Mouse (Mus musculus) frontal cortex, postnatal 10 days (tissue): ENCODE results near the gene Slc13a3.

Experiments used
- DNase-seq, 2 experiments: peaks; one replicate each; pipeline ENCODE4 v3.0.0; 2022; ENCODE audit warnings: low spot score in 2 of 2, mixed read lengths in 1 of 2

Slc13a3 gene

GRCm38 (mm10) chr2:165413884-165414283 lies 59.1 kb downstream of the Slc13a3 start:
- DNase-seq: no peak

DNA sequence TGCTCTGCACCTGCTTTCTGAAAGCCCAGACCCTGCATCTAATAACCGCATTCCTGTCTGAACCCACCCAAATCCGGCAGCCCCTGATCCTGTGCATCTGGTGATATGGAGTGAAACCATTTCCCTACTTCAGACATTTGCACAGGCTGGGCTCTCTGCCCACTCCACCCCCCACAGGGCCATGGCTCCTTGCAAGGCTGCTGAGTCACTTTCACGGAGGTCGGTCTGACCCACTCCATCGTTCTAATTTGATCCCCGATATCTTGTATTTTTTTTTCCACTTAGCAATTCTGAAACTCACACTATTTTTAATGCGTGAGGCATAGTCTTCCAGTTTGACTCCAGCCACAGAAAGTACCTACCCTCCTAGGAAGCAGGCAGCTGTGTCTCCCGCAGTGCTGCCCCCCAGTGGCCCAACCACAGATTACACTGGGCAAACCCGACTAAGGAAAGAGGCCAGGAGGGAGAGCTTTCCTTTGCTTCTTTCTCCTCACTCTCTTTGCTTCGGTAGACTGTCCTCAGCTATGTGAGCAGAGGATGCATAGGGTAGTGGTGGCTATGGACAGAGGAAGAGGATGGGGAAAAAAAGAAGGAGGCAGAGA lies 65.2 kb downstream of the Slc13a3 start:
- no peak for DNase-seq

DNA sequence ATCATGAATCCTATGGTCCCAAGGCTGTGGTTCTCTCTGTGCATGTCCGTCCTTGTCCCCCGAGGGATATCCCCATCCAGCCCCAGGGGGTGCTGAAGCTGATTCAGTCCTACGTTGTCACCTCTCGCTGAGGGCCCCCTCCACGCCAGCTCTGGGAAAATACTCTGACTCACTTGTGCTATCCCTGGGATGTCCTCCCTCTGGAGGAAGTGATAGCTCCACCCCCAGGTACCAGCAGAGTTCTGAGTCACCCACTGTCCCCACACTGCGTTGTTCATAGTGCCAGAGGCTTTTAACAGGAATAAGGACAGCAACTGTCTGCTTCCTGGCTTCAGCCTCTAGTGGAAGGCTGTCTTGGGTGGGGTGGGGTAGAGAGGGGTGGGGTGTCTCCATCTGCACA lies 67.7 kb downstream of the Slc13a3 start:
- DNase-seq: no peak

- no peak for DNase-seq
Measured at GRCm38 (mm10) chr2:165404951-165405350, 68.1 kb downstream of the Slc13a3 start.

GRCm38 (mm10) chr2:165398164-165398785 lies 74.8 kb downstream of the Slc13a3 start:
- DNase-seq: no peak

DNA sequence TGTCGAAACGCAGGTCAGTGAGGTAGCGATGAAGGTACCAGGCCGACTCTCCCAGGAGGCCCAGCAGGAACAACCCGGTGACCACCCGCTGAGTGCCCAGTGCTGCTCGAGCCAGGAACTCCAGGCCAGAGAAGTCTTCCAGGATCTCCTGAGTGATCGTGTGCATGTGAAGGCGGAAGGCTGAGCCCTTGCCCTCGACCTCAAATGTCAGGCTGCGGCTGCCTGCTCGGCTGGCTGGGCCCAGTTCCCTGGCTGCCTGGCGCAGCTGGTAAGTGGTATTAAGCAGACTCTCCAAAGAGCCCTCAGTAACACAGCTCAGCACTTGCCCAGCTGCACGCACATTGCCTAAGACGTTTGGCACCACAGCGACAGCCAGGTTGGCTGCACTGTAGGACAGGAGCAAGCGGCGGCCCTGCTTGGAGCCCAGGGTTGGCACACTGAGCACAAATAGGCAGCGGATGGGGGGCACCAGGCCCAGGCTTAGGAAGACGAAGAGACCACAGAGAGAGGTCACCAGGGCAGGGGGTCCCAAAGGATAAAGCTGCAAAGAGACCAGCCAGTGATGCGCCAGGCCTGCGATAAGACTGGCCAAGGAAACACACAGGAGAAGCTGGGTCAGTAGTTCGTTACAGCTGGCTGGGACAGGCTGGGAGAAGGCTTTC lies 75.4 kb downstream of the Slc13a3 start:
- no peak for DNase-seq

- no peak for DNase-seq
Measured at GRCm38 (mm10) chr2:165396831-165397501, 76.1 kb downstream of the Slc13a3 start.

DNA sequence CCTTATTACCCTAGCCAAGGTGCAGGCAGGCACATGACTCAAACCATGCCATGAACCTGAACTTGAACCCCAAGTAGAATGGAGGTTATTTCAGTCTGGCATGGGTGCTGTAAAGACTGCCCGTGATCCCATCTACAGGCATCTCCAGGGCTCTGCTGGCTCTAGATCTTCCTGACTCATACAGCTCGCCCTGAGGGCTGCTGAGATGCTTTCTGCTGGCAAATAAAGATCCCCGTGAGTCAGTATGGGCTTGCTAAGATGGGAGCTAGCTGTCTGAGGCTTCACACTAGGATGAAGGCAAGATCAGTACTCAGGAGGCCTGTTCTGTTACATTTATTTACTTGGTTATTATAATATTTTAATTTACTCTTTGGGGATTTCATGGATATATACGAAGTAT lies 80.9 kb downstream of the Slc13a3 start:
- DNase-seq: no peak

- DNase-seq: no peak
Measured at GRCm38 (mm10) chr2:165391561-165391960, 81.5 kb downstream of the Slc13a3 start.

DNA sequence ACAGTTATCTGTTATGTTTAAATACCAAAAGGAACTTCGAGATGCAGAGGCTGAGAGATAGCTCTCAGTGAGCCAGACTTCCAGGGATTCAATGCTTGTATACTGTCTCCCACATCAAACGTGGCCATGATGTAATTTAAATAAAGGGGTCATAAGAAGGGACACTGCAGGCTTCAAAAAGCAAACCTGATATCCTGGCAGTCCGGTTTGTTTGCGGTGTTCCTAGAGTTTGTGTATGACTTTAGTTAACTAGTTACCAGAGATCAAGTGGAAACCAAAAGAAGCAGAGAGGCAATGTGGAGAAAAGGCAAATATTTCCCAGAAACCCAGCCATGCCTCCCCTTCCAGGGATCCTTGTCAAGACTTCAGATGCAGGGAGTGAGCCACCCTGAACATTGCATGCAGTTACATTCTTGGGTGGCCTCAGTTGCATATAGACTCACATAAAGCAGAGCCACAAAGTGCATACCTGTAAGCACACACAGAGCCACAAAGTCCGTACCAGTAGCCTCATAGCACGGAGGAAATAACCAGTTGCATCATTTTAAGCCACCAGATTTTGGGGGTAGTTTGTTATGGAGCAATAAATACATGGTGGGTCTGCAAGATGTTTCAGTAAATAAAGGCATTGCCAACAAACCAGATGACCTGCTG lies 83.6 kb downstream of the Slc13a3 start:
- DNase-seq: no peak

GRCm38 (mm10) chr2:165387844-165388495 lies 85.1 kb downstream of the Slc13a3 start, which contains the start of gene Zfp334:
Gene Zfp334 (minus strand): TSS chr2:165388259.
- DNase-seq: peak; percentile 89 to 95

GRCm38 (mm10) chr2:165387370-165387769 lies 85.7 kb downstream of the Slc13a3 start:
- no peak for DNase-seq

DNA sequence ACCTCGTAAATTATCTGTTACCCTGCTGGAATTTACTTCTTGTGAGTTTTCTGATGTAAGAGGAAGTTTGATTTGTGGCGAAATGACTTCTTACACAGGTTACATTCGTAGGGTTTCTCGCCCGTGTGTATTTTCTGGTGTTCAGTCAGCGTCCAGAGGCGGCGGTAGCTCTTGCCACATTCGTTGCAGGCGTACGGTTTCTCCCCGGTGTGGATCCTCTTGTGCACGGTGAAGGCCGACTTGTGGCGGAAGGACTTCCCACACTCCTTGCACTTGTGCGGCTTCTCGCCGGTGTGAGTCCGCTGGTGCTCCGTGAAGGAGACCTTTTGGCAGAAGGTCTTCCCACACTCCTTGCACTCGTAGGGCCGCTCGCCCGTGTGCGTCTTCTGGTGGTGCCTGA lies 93.0 kb downstream of the Slc13a3 start:
- DNase-seq: no peak

- no peak for DNase-seq
Measured at GRCm38 (mm10) chr2:165376001-165376400, 97.0 kb downstream of the Slc13a3 start.

DNA sequence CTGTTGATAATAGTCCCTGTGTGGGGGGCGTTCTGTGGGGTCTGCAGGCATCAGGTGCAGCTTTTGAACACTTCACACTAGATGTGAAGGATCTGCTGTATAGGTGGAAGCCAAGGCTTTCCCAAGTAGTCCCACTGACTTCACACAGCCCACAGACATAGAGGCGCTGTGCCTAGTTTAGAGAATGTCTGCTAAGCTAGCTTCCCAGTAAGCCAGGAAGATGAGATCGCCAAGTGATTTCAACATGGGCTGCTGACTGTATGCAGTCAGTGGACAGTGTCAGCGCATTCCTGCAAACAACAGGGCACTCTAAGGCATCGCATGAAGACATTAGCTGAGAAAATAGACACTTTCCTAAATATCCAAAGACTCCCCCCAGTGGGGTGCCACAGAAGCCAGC lies 97.6 kb downstream of the Slc13a3 start:
- DNase-seq: no peak

- DNase-seq: peak in 1 of 2 experiments; percentile 38
Measured at GRCm38 (mm10) chr2:165371066-165371465, 102.0 kb downstream of the Slc13a3 start.

DNA sequence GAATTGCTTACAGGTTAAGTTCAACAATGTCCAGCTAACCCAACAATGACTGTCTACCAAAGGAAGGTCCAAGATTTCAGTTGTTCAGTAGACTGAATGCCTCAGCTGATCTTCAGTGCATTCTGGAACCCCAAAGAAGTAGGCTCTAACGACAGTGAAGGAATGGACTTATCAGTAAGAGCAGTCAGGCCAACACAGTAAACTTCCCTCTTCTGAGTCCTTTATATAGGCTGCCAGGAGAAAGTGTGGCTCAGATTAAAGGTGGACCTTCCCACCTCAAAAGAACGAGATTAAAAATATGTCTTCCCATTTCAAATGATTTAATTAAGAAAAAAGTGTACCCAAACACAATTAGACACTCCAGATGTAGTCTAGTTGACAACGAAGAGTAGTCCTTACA lies 102.7 kb downstream of the Slc13a3 start:
- DNase-seq: no peak

DNA sequence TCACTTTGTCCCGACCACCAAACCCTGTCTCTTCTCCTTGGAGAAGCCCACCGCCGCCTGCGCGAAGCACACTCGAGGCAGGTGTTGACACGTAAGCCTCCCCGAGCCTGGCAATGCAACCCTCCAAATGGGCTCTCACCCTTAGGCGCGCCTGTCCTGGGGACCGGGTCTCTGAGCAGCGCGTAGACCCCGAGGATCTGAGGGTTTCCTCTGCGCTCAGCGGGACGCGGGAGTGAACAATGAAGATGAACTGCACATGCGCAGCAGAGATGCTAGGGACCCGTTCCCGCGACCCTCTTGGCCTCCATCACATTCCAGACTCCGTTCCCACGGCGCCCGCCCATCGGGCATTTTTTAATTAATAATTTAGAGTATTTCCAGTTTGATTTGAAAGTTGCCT lies 104.5 kb downstream of the Slc13a3 start, which contains the start of gene Zfp663:
Gene Zfp663, minus strand, starts transcription at position 234 of the 400 bp plus-strand sequence.
- DNase-seq: no peak

DNA sequence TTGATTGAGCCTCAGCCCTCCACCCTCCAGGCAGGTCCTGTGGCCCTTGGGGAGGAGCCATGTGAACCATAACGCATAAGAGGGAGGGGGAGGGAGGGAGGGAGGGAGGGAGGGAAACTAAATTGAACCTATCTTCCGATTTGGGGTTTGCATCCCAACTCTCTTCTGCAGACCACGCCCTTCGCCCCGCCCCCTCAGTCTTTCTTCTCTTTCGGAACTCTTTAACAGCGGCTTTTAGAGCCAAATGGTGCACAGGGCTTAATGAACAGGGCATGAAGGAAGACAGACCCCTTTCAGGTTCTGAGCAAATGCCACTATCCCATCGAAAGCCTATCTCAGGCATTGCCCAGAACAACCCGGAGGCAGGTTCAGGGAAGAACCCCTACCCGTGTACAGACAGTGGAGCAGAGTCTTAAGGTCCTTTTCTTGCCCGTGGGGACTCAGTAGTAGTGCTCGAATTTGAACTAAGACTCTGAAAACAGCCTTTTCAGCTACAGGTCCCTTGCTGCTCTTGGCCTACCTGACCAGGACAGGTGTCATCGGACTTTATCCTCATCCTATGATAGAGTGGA lies 105.1 kb downstream of the Slc13a3 start:
- no peak for DNase-seq

DNA sequence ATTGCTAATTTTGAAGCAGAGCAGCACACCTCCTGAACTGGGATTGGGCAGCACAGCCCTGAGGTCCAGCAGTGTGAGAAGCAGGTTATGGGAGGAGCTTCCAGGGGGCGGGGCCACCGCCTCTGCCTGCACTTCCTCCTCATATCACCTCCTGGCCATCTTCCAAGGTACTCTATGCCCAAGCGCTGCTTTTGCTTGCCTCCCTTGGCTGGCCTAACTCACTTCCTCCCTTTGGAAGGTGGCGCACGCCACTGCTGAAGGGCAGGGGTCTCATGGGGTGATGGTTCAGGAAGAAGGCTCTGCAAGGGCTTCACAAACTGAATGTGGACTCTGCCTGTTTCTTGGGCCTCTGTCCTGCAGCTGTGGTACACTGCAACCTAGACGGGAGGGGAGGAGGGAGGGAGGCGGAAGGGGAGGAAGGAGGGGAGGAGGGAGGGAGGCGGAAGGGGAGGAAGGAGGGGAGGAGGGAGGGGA lies 105.9 kb downstream of the Slc13a3 start:
- no peak for DNase-seq
